Mouse (Mus musculus) heart, embryonic 13.5 days (tissue): ENCODE results near the gene Olfr763. TPM values are rescaled to one million over a fixed set of nuclear protein-coding genes. Genes with fewer than 3 reads are reported as not detected.
"Not testable (repeated sequence)": the region's sequence is repeated elsewhere in the genome, so short reads cannot be mapped to it uniquely, and the experiment has no call there.

Experiments
- ATAC-seq: fragments of 200-750 bp; cut with Nextera tagmentation; 2 replicates; pipeline ENCODE4 v1.8.0; 2017; ENCODE audit warnings: moderate TSS enrichment; ENCODE audit not compliant: insufficient number of reproducible peaks, low FRiP score, low TSS enrichment; ENCODE audit errors: extremely low read depth
- H3K27ac ChIP-seq: fragments of 300-500 bp; sonication (generic); replicated peaks from 2 replicates; pipeline ENCODE4 v1.5.1; 2015; ENCODE audit warnings: moderate library complexity, mild to moderate bottlenecking, inconsistent platforms
- H3K27me3 ChIP-seq: fragments of 300-500 bp; sonication (generic); replicated peaks from 2 replicates; pipeline ENCODE4 v1.6.1; 2015; ENCODE audit warnings: mild to moderate bottlenecking, inconsistent platforms
- H3K36me3 ChIP-seq: fragments of 300-500 bp; sonication (generic); 2 replicates; pipeline ENCODE4 v1.6.1; 2015; ENCODE audit warnings: mild to moderate bottlenecking, inconsistent platforms
- H3K4me1 ChIP-seq: fragments of 300-500 bp; sonication (generic); 2 replicates; pipeline ENCODE4 v1.6.1; 2015; ENCODE audit warnings: inconsistent platforms
- H3K4me2 ChIP-seq: fragments of 300-500 bp; sonication (generic); 2 replicates; pipeline ENCODE4 v1.6.1; 2015; ENCODE audit warnings: inconsistent platforms, mild to moderate bottlenecking, moderate library complexity
- H3K4me3 ChIP-seq: fragments of 300-500 bp; sonication (generic); 2 replicates; pipeline ENCODE4 v1.5.1; 2015; ENCODE audit warnings: moderate library complexity, mild to moderate bottlenecking, inconsistent platforms
- H3K9ac ChIP-seq: fragments of 300-500 bp; sonication (generic); 2 replicates; pipeline ENCODE4 v1.6.1; 2015; ENCODE audit warnings: inconsistent platforms, mild to moderate bottlenecking, moderate library complexity
- H3K9me3 ChIP-seq: fragments of 300-500 bp; sonication (generic); 2 replicates; pipeline ENCODE4 v1.6.1; 2016; ENCODE audit warnings: inconsistent platforms
- polyA plus RNA-seq: library from polyadenylated mRNA; unstranded; fragments of >200 nt; fragmentation: Nextera tagmentation; extraction: Ambion mirVana; gene quantifications from 2 replicates; pipeline ENCODE4 v1.2.1, GENCODE M21; 2015

Olfr763 gene
- polyA plus RNA-seq, 1 experiment from 2014 or later: not detected

DNA sequence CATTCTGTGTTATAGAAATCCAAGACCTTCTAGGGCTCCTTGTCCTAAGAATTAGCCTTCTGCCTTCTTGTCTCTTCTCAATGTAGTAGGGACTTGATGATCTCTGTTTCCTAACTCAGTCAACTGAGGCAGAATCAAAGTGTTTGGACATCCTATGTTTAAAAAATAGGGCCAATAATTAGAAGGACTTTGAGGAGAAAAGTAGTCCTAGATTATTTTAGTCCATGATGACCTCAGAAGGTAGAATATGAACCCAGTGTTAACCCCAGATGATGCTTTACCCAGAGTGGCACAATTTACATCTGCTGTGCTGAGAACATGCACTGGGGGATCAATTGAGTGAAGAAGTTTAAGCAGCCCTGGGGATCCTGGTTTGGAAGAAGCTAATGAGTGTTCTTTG, 39.3 kb downstream of the Olfr763 start, which contains the start of gene Olfr765:
Gene Olfr765 (minus strand): TSS at position 101 of the 400 bp plus-strand sequence.
- not testable (repeated sequence) for ATAC-seq

More for the DNA sequence above, 39.3 kb downstream of the Olfr763 start, which contains the start of gene Olfr765:
- not testable (repeated sequence) for H3K27me3 ChIP-seq, H3K36me3 ChIP-seq, H3K4me2 ChIP-seq, H3K9me3 ChIP-seq, H3K9ac ChIP-seq, H3K4me1 ChIP-seq, H3K27ac ChIP-seq, H3K4me3 ChIP-seq

Other genes starting within 250 kb of the Olfr763 start
- gene Mmp19, start 219.9 kb upstream of the Olfr763 start, polyA plus RNA-seq: 0.87 and 1.1 TPM in 2 replicates
- 35.3 and 38.8 TPM in 2 replicates for gene Dnajc14, start 206.7 kb upstream of the Olfr763 start, polyA plus RNA-seq
- gene Tmem198b, start 206.4 kb upstream of the Olfr763 start, polyA plus RNA-seq: 18.7 and 19.0 TPM in 2 replicates
- gene Sarnp, start 193.5 kb upstream of the Olfr763 start, polyA plus RNA-seq: 164 and 175 TPM in 2 replicates
- gene Ormdl2, start 189.1 kb upstream of the Olfr763 start, polyA plus RNA-seq: 47.2 and 50.0 TPM in 2 replicates
- 2.8 and 3.6 TPM in 2 replicates for gene Gdf11, start 119.1 kb upstream of the Olfr763 start, polyA plus RNA-seq
- gene Cd63, start 109.8 kb upstream of the Olfr763 start, polyA plus RNA-seq: 370 and 426 TPM in 2 replicates
- 8.9 and 10.3 TPM in 2 replicates for gene Rdh5, start 87.9 kb upstream of the Olfr763 start, polyA plus RNA-seq
- gene Bloc1s1, start 86.8 kb upstream of the Olfr763 start, polyA plus RNA-seq: 199 and 223 TPM in 2 replicates
- 2.4 and 2.9 TPM in 2 replicates for gene Itga7, start 77.0 kb upstream of the Olfr763 start, polyA plus RNA-seq
- 0.15 TPM in 1 of 2 replicates, not detected in the other for gene Mettl7b, start 49.8 kb upstream of the Olfr763 start, polyA plus RNA-seq
- not detected in 2 replicates for gene Olfr9, start 21.4 kb upstream of the Olfr763 start, polyA plus RNA-seq
- not detected in 2 replicates for gene Olfr764-ps1, start 29.1 kb downstream of the Olfr763 start, polyA plus RNA-seq
- not detected in 2 replicates for gene Olfr765, start 39.2 kb downstream of the Olfr763 start, polyA plus RNA-seq
- not detected in 2 replicates for gene Olfr766-ps1, start 58.2 kb downstream of the Olfr763 start, polyA plus RNA-seq
- gene Olfr767, start 72.1 kb downstream of the Olfr763 start, polyA plus RNA-seq: not detected in 2 replicates
- not detected in 2 replicates for gene Olfr768, start 88.6 kb downstream of the Olfr763 start, polyA plus RNA-seq
- 0.13 TPM in 1 of 2 replicates, not detected in the other for gene Olfr769, start 107.1 kb downstream of the Olfr763 start, polyA plus RNA-seq
- not detected in 2 replicates for gene Olfr770, start 128.2 kb downstream of the Olfr763 start, polyA plus RNA-seq
- not detected in 2 replicates for gene Olfr771, start 154.0 kb downstream of the Olfr763 start, polyA plus RNA-seq
- not detected in 2 replicates for gene Olfr772, start 167.1 kb downstream of the Olfr763 start, polyA plus RNA-seq
- gene Olfr773, start 176.6 kb downstream of the Olfr763 start, polyA plus RNA-seq: not detected in 2 replicates
- not detected in 2 replicates for gene Olfr774, start 225.4 kb downstream of the Olfr763 start, polyA plus RNA-seq
- gene Olfr775, start 237.6 kb downstream of the Olfr763 start, polyA plus RNA-seq: not detected in 2 replicates
- gene Olfr776, start 248.3 kb downstream of the Olfr763 start, polyA plus RNA-seq: not detected in 2 replicates